Mouse (Mus musculus): ENCODE data around the gene Emc4. TPM values are rescaled to one million over a fixed set of nuclear protein-coding genes. Genes with fewer than 3 reads are reported as not detected.

The Emc4 gene
- 100 to 1,000 TPM; 147 to 150 (median 149) TPM for total RNA-seq (2022)

GRCm38 (mm10) chr2:112367726-112368673 is at the start of gene Emc4:
Gene Emc4, minus strand, starts transcription at chr2:112368027.
- peak; percentile 82 to 91 for DNase-seq (ENCODE audit: low spot score in 2 of 2)

- DNase-seq (ENCODE audit: low spot score in 2 of 2): no peak
These were observed 39.2 kb upstream of the Emc4 start for GRCm38 (mm10) chr2:112407030-112407429.

GRCm38 (mm10) chr2:112396649-112397048 is 28.8 kb upstream of the Emc4 start:
- no peak for DNase-seq (ENCODE audit: low spot score in 2 of 2)

- DNase-seq (ENCODE audit: low spot score in 2 of 2): no peak
These were observed 26.1 kb upstream of the Emc4 start for GRCm38 (mm10) chr2:112393958-112394357.

GRCm38 (mm10) chr2:112392689-112393088 is 24.9 kb upstream of the Emc4 start:
- no peak for DNase-seq (ENCODE audit: low spot score in 2 of 2)

- no peak for DNase-seq (ENCODE audit: low spot score in 2 of 2)
These were observed 23.6 kb upstream of the Emc4 start for GRCm38 (mm10) chr2:112391346-112392000.

- no peak for DNase-seq (ENCODE audit: low spot score in 2 of 2)
These were observed 23.0 kb upstream of the Emc4 start for GRCm38 (mm10) chr2:112390843-112391242.

GRCm38 (mm10) chr2:112381219-112381618 is 13.4 kb upstream of the Emc4 start:
- DNase-seq (ENCODE audit: low spot score in 2 of 2): no peak

GRCm38 (mm10) chr2:112380131-112380530 is 12.3 kb upstream of the Emc4 start:
- DNase-seq (ENCODE audit: low spot score in 2 of 2): no peak

GRCm38 (mm10) chr2:112378973-112379898 is 11.4 kb upstream of the Emc4 start, which contains the start of gene Katnbl1:
Gene Katnbl1, plus strand, starts transcription at chr2:112379211.
- DNase-seq (ENCODE audit: low spot score in 2 of 2): peak; percentile 68 to 82

- no peak for DNase-seq (ENCODE audit: low spot score in 2 of 2)
These were observed 6.8 kb upstream of the Emc4 start for GRCm38 (mm10) chr2:112374610-112375009.

GRCm38 (mm10) chr2:112373141-112373540 is 5.3 kb upstream of the Emc4 start:
- DNase-seq (ENCODE audit: low spot score in 2 of 2): no peak

GRCm38 (mm10) chr2:112369941-112370340 is 2.1 kb upstream of the Emc4 start:
- no peak for DNase-seq (ENCODE audit: low spot score in 2 of 2)

- DNase-seq (ENCODE audit: low spot score in 2 of 2): no peak
These were observed 605 bp downstream of the Emc4 start for GRCm38 (mm10) chr2:112367222-112367621.

- DNase-seq (ENCODE audit: low spot score in 2 of 2): no peak
These were observed 7.1 kb downstream of the Emc4 start for GRCm38 (mm10) chr2:112360781-112361169.

- DNase-seq (ENCODE audit: low spot score in 2 of 2): no peak
These were observed 7.6 kb downstream of the Emc4 start for GRCm38 (mm10) chr2:112360012-112360780.

GRCm38 (mm10) chr2:112359611-112360010 is 8.2 kb downstream of the Emc4 start:
- peak in 1 of 2 experiments; percentile 17 for DNase-seq (ENCODE audit: low spot score in 2 of 2)

GRCm38 (mm10) chr2:112353685-112354455 is 14.0 kb downstream of the Emc4 start:
- DNase-seq (ENCODE audit: low spot score in 2 of 2): no peak

- no peak for DNase-seq (ENCODE audit: low spot score in 2 of 2)
These were observed 19.6 kb downstream of the Emc4 start for GRCm38 (mm10) chr2:112348246-112348645.

GRCm38 (mm10) chr2:112341117-112341516 is 26.7 kb downstream of the Emc4 start:
- no peak for DNase-seq (ENCODE audit: low spot score in 2 of 2)
